In the genomic region with DNA sequence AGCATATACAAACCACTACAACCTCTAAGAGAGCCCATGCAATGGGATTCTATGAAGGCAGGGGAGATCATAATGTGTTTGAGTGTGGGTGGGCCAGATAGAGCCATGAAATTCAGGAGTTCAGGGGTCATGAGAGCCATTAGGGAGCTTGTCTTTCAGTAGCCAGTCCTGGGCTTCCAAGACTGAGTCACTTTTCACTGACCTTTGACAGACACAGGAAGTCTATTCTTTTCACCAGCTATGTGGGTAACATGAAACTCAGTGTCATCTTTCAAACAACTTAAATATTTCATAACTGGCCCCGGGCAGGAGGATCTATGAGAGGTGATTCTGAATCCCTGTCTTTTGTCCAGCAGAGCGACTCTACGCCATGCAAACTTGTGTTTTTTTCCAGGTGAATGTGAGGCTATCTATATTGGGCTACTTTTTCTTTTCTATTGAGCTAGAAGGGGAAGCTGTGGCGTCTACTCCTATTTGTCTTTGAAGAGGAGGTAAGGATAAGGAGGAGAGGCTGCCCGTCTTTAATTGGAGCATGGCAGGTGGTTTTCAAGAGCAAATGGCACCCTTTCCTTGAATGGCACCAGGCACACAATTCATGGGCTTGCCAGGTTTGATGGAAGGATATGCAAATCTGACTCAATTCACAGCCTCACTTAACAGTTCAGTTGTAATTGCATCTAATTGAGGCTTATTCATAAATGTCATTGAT, we compare ENCODE assay signal across 15 mouse cellular contexts.
DNase-seq lines count a peak whose midpoint lies in the region; ATAC-seq lines count a peak whose summit lies in the region.
"Had no signal": no experiment of that assay in that cellular context is flagged by ENCODE, and none has a peak within 500 bp of the region (broad histone marks: within the 10 kb centered on the region; RNA-seq: fewer than 3 reads in every experiment).

No protein-coding gene starts in this region.

- no peak for DNase-seq in thymus, adult 18-20 months
- DNase-seq in ovary, postnatal 14 days (ENCODE audit: low spot score) = no peak
- DNase-seq in cerebellum, adult 11-12 months = no peak
- DNase-seq: cerebellum, adult 11 months; heart, postnatal 36 days; kidney, adult 9 months; lung, adult 18-20 months had no signal

- H3K9me3 ChIP-seq in intestine, embryonic 15.5 days = no peaks in the 10 kb centered on the region
- no peaks in the 10 kb centered on the region; the same call in 1 of the 2 replicates for H3K9me3 ChIP-seq in intestine, embryonic 16.5 days (ENCODE audit: control insufficient read depth, low read length)
- 0 out of 2 replicates have a peak, but pooled peaks cover 2% of the 10 kb centered on the region for H3K9me3 ChIP-seq in forebrain, embryonic 13.5 days (replicated peaks)
- H3K9me3 ChIP-seq in hindbrain, embryonic 16.5 days (ENCODE audit: control insufficient read depth, low read length) = no peaks in the 10 kb centered on the region
- no peaks in the 10 kb centered on the region for H3K9me3 ChIP-seq in neural tube, embryonic 13.5 days
- H3K9me3 ChIP-seq: G1E; heart, embryonic 10.5 days had no signal

- H3K4me3 ChIP-seq in intestine, embryonic 15.5 days (replicated peaks) = no peak overlapping the region
- no peak overlapping the region for H3K4me3 ChIP-seq in intestine, embryonic 16.5 days (ENCODE audit: low read length)
- H3K4me3 ChIP-seq in forebrain, embryonic 13.5 days = no peak overlapping the region
- no peak overlapping the region for H3K4me3 ChIP-seq in hindbrain, embryonic 16.5 days (ENCODE audit: low read length)
- H3K4me3 ChIP-seq in neural tube, embryonic 13.5 days = no peak overlapping the region
- H3K4me3 ChIP-seq: heart, embryonic 10.5 days had no signal

- ATAC-seq in intestine, embryonic 15.5 days = peak; percentile 28; the same call in 1 of the 2 replicates
- ATAC-seq in intestine, embryonic 16.5 days = no peak
- peak; percentile 0; the same call in 1 of the 2 replicates for ATAC-seq in forebrain, embryonic 13.5 days
- ATAC-seq in hindbrain, embryonic 16.5 days = peak; percentile 35; the same call in 1 of the 2 replicates
- peak; percentile 40; the same call in 1 of the 2 replicates for ATAC-seq in neural tube, embryonic 13.5 days (ENCODE audit: low read depth)

- 64% methylated on average over 5 of the region's 5 CpGs for WGBS in intestine, embryonic 15.5 days
- 64% methylated on average over 5 of the region's 5 CpGs for WGBS in intestine, embryonic 16.5 days
- 13% methylated on average over 5 of the region's 5 CpGs for WGBS in forebrain, embryonic 13.5 days
- WGBS in hindbrain, embryonic 16.5 days = 40% methylated on average over 5 of the region's 5 CpGs
- 48% methylated on average over 5 of the region's 5 CpGs for WGBS in neural tube, embryonic 13.5 days

- H3K9ac ChIP-seq in intestine, embryonic 15.5 days = no peak overlapping the region
- H3K9ac ChIP-seq in intestine, embryonic 16.5 days (ENCODE audit: low read depth, low read length) = no peak overlapping the region
- H3K9ac ChIP-seq in forebrain, embryonic 13.5 days = no peak overlapping the region
- no peak overlapping the region for H3K9ac ChIP-seq in hindbrain, embryonic 16.5 days (ENCODE audit: low read depth, low read length)
- H3K9ac ChIP-seq in neural tube, embryonic 13.5 days = no peak overlapping the region

- H3K27me3 ChIP-seq in intestine, embryonic 15.5 days (replicated peaks) = no peaks in the 10 kb centered on the region
- H3K27me3 ChIP-seq in intestine, embryonic 16.5 days (replicated peaks; ENCODE audit: control insufficient read depth, insufficient read depth, low read length) = no peaks in the 10 kb centered on the region
- no peaks in the 10 kb centered on the region for H3K27me3 ChIP-seq in forebrain, embryonic 13.5 days
- no peaks in the 10 kb centered on the region for H3K27me3 ChIP-seq in hindbrain, embryonic 16.5 days (replicated peaks; ENCODE audit: control insufficient read depth, insufficient read depth, low read length)
- H3K27me3 ChIP-seq in neural tube, embryonic 13.5 days = peaks cover 72% of the 10 kb centered on the region

- H3K4me1 ChIP-seq in intestine, embryonic 15.5 days (replicated peaks) = no peaks in the 10 kb centered on the region
- H3K4me1 ChIP-seq in intestine, embryonic 16.5 days (ENCODE audit: control insufficient read depth, insufficient read depth, low read length) = no peaks in the 10 kb centered on the region
- H3K4me1 ChIP-seq in forebrain, embryonic 13.5 days = peaks cover 54% of the 10 kb centered on the region
- peaks cover 6% of the 10 kb centered on the region for H3K4me1 ChIP-seq in hindbrain, embryonic 16.5 days (ENCODE audit: control insufficient read depth, insufficient read depth, low read depth, low read length)
- peaks cover 15% of the 10 kb centered on the region for H3K4me1 ChIP-seq in neural tube, embryonic 13.5 days (replicated peaks)
- H3K4me1 ChIP-seq: heart, embryonic 10.5 days had no signal

- H3K4me2 ChIP-seq in intestine, embryonic 15.5 days (replicated peaks) = no peak overlapping the region
- H3K4me2 ChIP-seq in intestine, embryonic 16.5 days (ENCODE audit: low read depth, low read length) = no peak overlapping the region
- H3K4me2 ChIP-seq in forebrain, embryonic 13.5 days = no peak overlapping the region
- H3K4me2 ChIP-seq in hindbrain, embryonic 16.5 days (ENCODE audit: low read length) = no peak overlapping the region
- H3K4me2 ChIP-seq in neural tube, embryonic 13.5 days = no peak overlapping the region

- no peaks in the 10 kb centered on the region for H3K36me3 ChIP-seq in intestine, embryonic 15.5 days
- no peaks in the 10 kb centered on the region for H3K36me3 ChIP-seq in intestine, embryonic 16.5 days (ENCODE audit: control insufficient read depth, insufficient read depth, low read length)
- H3K36me3 ChIP-seq in forebrain, embryonic 13.5 days (ENCODE audit: poor library complexity, severe bottlenecking) = no peaks in the 10 kb centered on the region
- no peaks in the 10 kb centered on the region for H3K36me3 ChIP-seq in hindbrain, embryonic 16.5 days (ENCODE audit: control insufficient read depth, insufficient read depth, low read length)
- H3K36me3 ChIP-seq in neural tube, embryonic 13.5 days = no peaks in the 10 kb centered on the region
- H3K36me3 ChIP-seq: G1E; heart, embryonic 10.5 days had no signal

- no peak overlapping the region for H3K27ac ChIP-seq in intestine, embryonic 15.5 days
- H3K27ac ChIP-seq in intestine, embryonic 16.5 days (ENCODE audit: low read length) = no peak overlapping the region
- H3K27ac ChIP-seq in forebrain, embryonic 13.5 days = peak overlapping the region; percentile 89
- H3K27ac ChIP-seq in hindbrain, embryonic 16.5 days (ENCODE audit: low read depth, low read length) = no peak overlapping the region
- H3K27ac ChIP-seq in neural tube, embryonic 13.5 days (replicated peaks) = peak overlapping the region; percentile 69
- H3K27ac ChIP-seq: heart, embryonic 10.5 days; macrophage had no signal

Comparison
In these comparisons a context has a peak if more than half of its experiments do, and no peak if none do; other contexts are left out.
1. H3K27ac ChIP-seq: peak in forebrain, embryonic 13.5 days (single experiment) and neural tube, embryonic 13.5 days (single experiment); none in intestine, embryonic 15.5 days (single experiment), intestine, embryonic 16.5 days (single experiment) and hindbrain, embryonic 16.5 days (single experiment).